Mouse (Mus musculus) stomach, embryonic 16.5 days (tissue): ENCODE results near the gene Rcvrn. TPM values are rescaled to one million over a fixed set of nuclear protein-coding genes. Genes with fewer than 3 reads are reported as not detected.

Experiments
- ATAC-seq: fragments of 200-750 bp; cut with Nextera tagmentation; 2 replicates; pipeline ENCODE4 v1.8.0; 2017; ENCODE audit warnings: moderate number of reproducible peaks, moderate TSS enrichment; ENCODE audit not compliant: insufficient read depth, low FRiP score
- H3K27ac ChIP-seq: fragments of 300-500 bp; sonication (generic); 2 replicates; pipeline ENCODE4 v1.5.1; 2014; ENCODE audit warnings: low read length
- H3K27me3 ChIP-seq: fragments of 300-500 bp; sonication (generic); 2 replicates; pipeline ENCODE4 v1.6.1; 2014; ENCODE audit warnings: low read length, control low read depth, mixed read lengths; ENCODE audit not compliant: control insufficient read depth, insufficient read depth
- H3K36me3 ChIP-seq: fragments of 300-500 bp; sonication (generic); 2 replicates; pipeline ENCODE4 v1.6.1; 2014; ENCODE audit warnings: low read length; ENCODE audit not compliant: control insufficient read depth, insufficient read depth
- H3K4me1 ChIP-seq: fragments of 300-500 bp; sonication (generic); 2 replicates; pipeline ENCODE4 v1.6.1; 2014; ENCODE audit warnings: low read length, control low read depth, mixed read lengths; ENCODE audit not compliant: control insufficient read depth, insufficient read depth
- H3K4me2 ChIP-seq: fragments of 300-500 bp; sonication (generic); 2 replicates; pipeline ENCODE4 v1.6.1; 2014; ENCODE audit warnings: low read depth, low read length, mixed read lengths
- H3K4me3 ChIP-seq: fragments of 300-500 bp; sonication (generic); replicated peaks from 2 replicates; pipeline ENCODE4 v1.5.1; 2014; ENCODE audit warnings: mild to moderate bottlenecking, low read length
- H3K9ac ChIP-seq: fragments of 300-500 bp; sonication (generic); 2 replicates; pipeline ENCODE4 v1.6.1; 2014; ENCODE audit warnings: low read length
- H3K9me3 ChIP-seq: fragments of 300-500 bp; sonication (generic); replicated peaks from 2 replicates; pipeline ENCODE4 v1.6.1; 2016; ENCODE audit warnings: low read length, control low read depth; ENCODE audit not compliant: control insufficient read depth
- WGBS: fragments of 180-500 bp; shearing (Covaris S2); extraction: QIAGEN DNeasy Blood & Tissue Kit; methylation state at CpG from one replicate; pipeline ENCODE4 v1.1.7; 2014; 5-methylcytosine and 5-hydroxymethylcytosine counted together
- polyA plus RNA-seq: library from polyadenylated mRNA; unstranded; fragments of >200 nt; fragmentation: Nextera tagmentation; extraction: Ambion mirVana; gene quantifications from 2 replicates; pipeline ENCODE4 v1.2.1, GENCODE M21; 2015

Rcvrn gene
- polyA plus RNA-seq, 1 experiment from 2014 or later: not detected

- ATAC-seq: no peak
- 85% methylated on average over 5 of the region's 5 CpGs for WGBS
- H3K4me2 ChIP-seq: no peak overlapping the region
Observed at GRCm38 (mm10) chr11:67666129-67666528, 29.0 kb upstream of the Rcvrn start.

DNA sequence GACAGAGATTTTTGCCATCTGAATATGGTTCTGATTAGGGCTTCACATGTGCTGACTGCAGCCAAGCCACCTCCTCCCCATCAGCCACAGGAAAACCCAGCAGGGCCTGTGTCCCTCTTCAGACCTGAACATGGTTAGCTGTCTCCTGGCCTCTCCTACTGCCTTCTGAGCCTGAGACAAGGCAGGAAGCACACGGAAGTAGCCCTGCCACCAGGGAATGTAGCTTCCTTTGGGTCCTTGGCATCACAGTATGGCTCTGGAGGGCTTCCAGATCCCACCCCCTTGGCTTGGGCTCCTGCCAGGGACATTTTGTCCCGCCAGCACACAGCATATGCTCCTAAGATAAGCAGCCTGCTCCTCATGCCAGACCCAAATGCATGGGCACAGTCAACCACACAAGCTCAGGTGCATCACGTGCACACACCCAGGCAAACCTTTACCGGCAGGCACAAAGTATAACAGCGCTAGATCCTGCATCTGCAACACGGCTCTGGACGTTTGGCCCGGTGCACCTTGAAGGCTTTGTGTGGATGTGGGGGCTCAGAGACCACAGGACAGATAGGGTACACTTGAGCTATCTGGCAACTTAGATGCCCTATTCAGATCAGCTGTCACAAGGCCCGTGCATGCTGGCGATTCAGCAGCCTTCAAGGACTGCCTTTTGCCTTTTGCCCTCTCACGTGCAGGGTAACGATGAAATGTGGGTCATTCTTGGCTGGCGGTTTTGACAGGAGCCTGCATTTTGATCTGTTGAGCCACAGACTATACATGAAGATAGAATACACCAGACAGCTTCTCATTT, 27.4 kb upstream of the Rcvrn start:
- Histone ChIP-seq H3K36me3 (no peaks in the 10 kb centered on the region), H3K27ac (no peak overlapping the region), H3K9ac (no peak overlapping the region), H3K9me3 (no peaks in the 10 kb centered on the region), H3K4me2 (no peak overlapping the region), H3K27me3 (no peaks in the 10 kb centered on the region), H3K4me3 (no peak overlapping the region), H3K4me1 (no peaks in the 10 kb centered on the region)
- 79% methylated on average over 13 of the region's 13 CpGs for WGBS
- no peak for ATAC-seq

More at GRCm38 (mm10) chr11:67666129-67666528, 29.0 kb upstream of the Rcvrn start:
- Histone ChIP-seq H3K9ac (no peak overlapping the region), H3K9me3 (no peaks in the 10 kb centered on the region), H3K36me3 (no peaks in the 10 kb centered on the region), H3K27me3 (no peaks in the 10 kb centered on the region), H3K4me1 (no peaks in the 10 kb centered on the region), H3K27ac (no peak overlapping the region), H3K4me3 (no peak overlapping the region)

GRCm38 (mm10) chr11:67668460-67669007, 26.6 kb upstream of the Rcvrn start:
- H3K9ac ChIP-seq: no peak overlapping the region
- no peaks in the 10 kb centered on the region for H3K4me1 ChIP-seq
- no peak overlapping the region for H3K27ac ChIP-seq
- no peaks in the 10 kb centered on the region for H3K9me3 ChIP-seq
- no peaks in the 10 kb centered on the region for H3K27me3 ChIP-seq
- 85% methylated on average over 3 of the region's 3 CpGs for WGBS
- no peak overlapping the region for H3K4me3 ChIP-seq
- no peaks in the 10 kb centered on the region for H3K36me3 ChIP-seq
- no peak overlapping the region for H3K4me2 ChIP-seq
- no peak for ATAC-seq

- Histone ChIP-seq H3K4me1 (no peaks in the 10 kb centered on the region), H3K27me3 (no peaks in the 10 kb centered on the region), H3K9me3 (no peaks in the 10 kb centered on the region), H3K9ac (no peak overlapping the region), H3K4me2 (no peak overlapping the region), H3K4me3 (no peak overlapping the region), H3K36me3 (no peaks in the 10 kb centered on the region), H3K27ac (no peak overlapping the region)
- ATAC-seq: no peak
- 91% methylated on average over 6 of the region's 6 CpGs for WGBS
Observed at GRCm38 (mm10) chr11:67670031-67670430, 25.1 kb upstream of the Rcvrn start.

DNA sequence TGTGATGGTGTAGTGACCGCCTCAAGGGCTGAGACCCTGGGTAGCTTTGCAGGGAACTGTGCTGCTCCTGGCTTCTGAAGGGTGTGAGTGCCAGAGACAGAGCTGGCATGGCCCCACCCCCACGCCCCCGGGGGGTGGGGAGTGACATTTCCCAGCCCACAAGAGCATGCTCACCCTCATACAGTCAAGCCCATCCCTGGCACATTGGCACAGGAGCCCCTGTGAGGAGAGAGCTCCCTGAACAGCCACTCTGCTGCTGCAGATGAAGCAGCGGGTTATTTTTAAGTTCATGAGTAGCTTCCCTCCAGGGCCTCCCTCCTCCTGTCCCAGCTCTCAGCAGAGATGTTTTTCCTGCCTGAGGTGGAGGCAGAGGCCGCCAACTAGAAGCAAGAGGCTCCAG, 23.0 kb upstream of the Rcvrn start:
- ATAC-seq: no peak
- no peaks in the 10 kb centered on the region for H3K9me3 ChIP-seq

GRCm38 (mm10) chr11:67675562-67676540, 19.3 kb upstream of the Rcvrn start:
- no peak overlapping the region for H3K4me3 ChIP-seq
- no peak overlapping the region for H3K4me2 ChIP-seq

More for the DNA sequence above, 23.0 kb upstream of the Rcvrn start:
- Histone ChIP-seq H3K4me3 (no peak overlapping the region), H3K27ac (no peak overlapping the region), H3K4me2 (no peak overlapping the region), H3K9ac (no peak overlapping the region), H3K4me1 (no peaks in the 10 kb centered on the region), H3K27me3 (no peaks in the 10 kb centered on the region), H3K36me3 (no peaks in the 10 kb centered on the region)
- WGBS: 66% methylated on average over 5 of the region's 5 CpGs

GRCm38 (mm10) chr11:67679300-67679699, 15.8 kb upstream of the Rcvrn start:
- H3K4me1 ChIP-seq: no peaks in the 10 kb centered on the region
- ATAC-seq: no peak
- no peaks in the 10 kb centered on the region for H3K36me3 ChIP-seq
- no peak overlapping the region for H3K9ac ChIP-seq
- no peak overlapping the region for H3K4me3 ChIP-seq
- H3K9me3 ChIP-seq: no peaks in the 10 kb centered on the region
- WGBS: 56% methylated on average over 5 of the region's 5 CpGs
- H3K4me2 ChIP-seq: no peak overlapping the region
- H3K27me3 ChIP-seq: no peaks in the 10 kb centered on the region
- no peak overlapping the region for H3K27ac ChIP-seq

More at GRCm38 (mm10) chr11:67675562-67676540, 19.3 kb upstream of the Rcvrn start:
- 62% methylated on average over 12 of the region's 12 CpGs for WGBS
- Histone ChIP-seq H3K4me1 (no peaks in the 10 kb centered on the region), H3K27me3 (no peaks in the 10 kb centered on the region), H3K9ac (no peak overlapping the region), H3K27ac (no peak overlapping the region), H3K9me3 (no peaks in the 10 kb centered on the region), H3K36me3 (no peaks in the 10 kb centered on the region)
- ATAC-seq: peak; percentile 69

- no peak for ATAC-seq
- Histone ChIP-seq H3K27ac (no peak overlapping the region), H3K9me3 (no peaks in the 10 kb centered on the region), H3K4me3 (no peak overlapping the region), H3K9ac (no peak overlapping the region), H3K4me1 (no peaks in the 10 kb centered on the region), H3K27me3 (no peaks in the 10 kb centered on the region), H3K36me3 (no peaks in the 10 kb centered on the region), H3K4me2 (no peak overlapping the region)
- WGBS: 83% methylated on average over 2 of the region's 2 CpGs
Observed at GRCm38 (mm10) chr11:67679930-67680329, 15.2 kb upstream of the Rcvrn start.

GRCm38 (mm10) chr11:67681871-67682270, 13.3 kb upstream of the Rcvrn start:
- no peaks in the 10 kb centered on the region for H3K27me3 ChIP-seq
- no peak for ATAC-seq
- no peaks in the 10 kb centered on the region for H3K36me3 ChIP-seq
- H3K4me1 ChIP-seq: no peaks in the 10 kb centered on the region
- H3K4me2 ChIP-seq: no peak overlapping the region
- no peaks in the 10 kb centered on the region for H3K9me3 ChIP-seq
- no peak overlapping the region for H3K27ac ChIP-seq
- 82% methylated on average over 3 of the region's 3 CpGs for WGBS
- no peak overlapping the region for H3K9ac ChIP-seq
- H3K4me3 ChIP-seq: no peak overlapping the region
